Mouse (Mus musculus) embryonic facial prominence, embryonic 13.5 days (tissue): ENCODE measurements around the gene Tle6. TPM values are rescaled to one million over a fixed set of nuclear protein-coding genes. Genes with fewer than 3 reads are reported as not detected.
A peak's percentile ranks its signal among the peaks of the same experiment; 100 is the strongest.

ENCODE experiments used
- ATAC-seq: fragments of 200-750 bp; cut with Nextera tagmentation; 2 replicates; pipeline ENCODE4 v1.8.0; 2017; ENCODE audit warnings: low read depth; ENCODE audit not compliant: insufficient number of reproducible peaks, insufficient read depth, low FRiP score, low TSS enrichment
- H3K27ac ChIP-seq: fragments of 300-500 bp; sonication (generic); 2 replicates; pipeline ENCODE4 v1.5.1; 2015; ENCODE audit warnings: moderate library complexity, mild to moderate bottlenecking, inconsistent platforms
- H3K27me3 ChIP-seq: fragments of 300-500 bp; sonication (generic); 2 replicates; pipeline ENCODE4 v1.6.1; 2015; ENCODE audit warnings: mild to moderate bottlenecking, inconsistent platforms
- H3K36me3 ChIP-seq: fragments of 300-500 bp; sonication (generic); 2 replicates; pipeline ENCODE4 v1.6.1; 2015; ENCODE audit warnings: mild to moderate bottlenecking, inconsistent platforms
- H3K4me1 ChIP-seq: fragments of 300-500 bp; sonication (generic); 2 replicates; pipeline ENCODE4 v1.6.1; 2015; ENCODE audit warnings: inconsistent platforms
- H3K4me2 ChIP-seq: fragments of 300-500 bp; sonication (generic); 2 replicates; pipeline ENCODE4 v1.6.1; 2015; ENCODE audit warnings: moderate library complexity, mild to moderate bottlenecking, inconsistent platforms
- H3K4me3 ChIP-seq: fragments of 300-500 bp; sonication (generic); 2 replicates; pipeline ENCODE4 v1.5.1; 2015; ENCODE audit warnings: mild to moderate bottlenecking, inconsistent platforms
- H3K9ac ChIP-seq: fragments of 300-500 bp; sonication (generic); 2 replicates; pipeline ENCODE4 v1.6.1; 2015; ENCODE audit warnings: mild to moderate bottlenecking, inconsistent platforms
- H3K9me3 ChIP-seq: fragments of 300-500 bp; sonication (generic); 2 replicates; pipeline ENCODE4 v1.6.1; 2016; ENCODE audit warnings: inconsistent platforms
- WGBS: fragments of 180-500 bp; shearing (Covaris S2); methylation state at CpG from one replicate; pipeline ENCODE4 v1.1.7; 2015; ENCODE audit warnings: mixed read lengths; 5-methylcytosine and 5-hydroxymethylcytosine counted together
- polyA plus RNA-seq: library from polyadenylated mRNA; unstranded; fragments of >200 nt; fragmentation: Nextera tagmentation; extraction: Ambion mirVana; gene quantifications from 2 replicates; pipeline ENCODE4 v1.2.1, GENCODE M21; 2015

Gene Tle6
- polyA plus RNA-seq, 1 experiment from 2014 or later, result 17.2 TPM

GRCm38 (mm10) chr10:81615486-81615885, 14.6 kb upstream of the Tle6 start:
- Histone ChIP-seq H3K4me1 (0 out of 2 replicates have a peak, but pooled peaks cover 8% of the 10 kb centered on the region), H3K9ac (no peak overlapping the region), H3K4me2 (no peak overlapping the region), H3K36me3 (peaks cover 2% of the 10 kb centered on the region; the same call in 1 of the 2 replicates), H3K9me3 (no peaks in the 10 kb centered on the region), H3K27ac (no peak overlapping the region), H3K4me3 (no peak overlapping the region), H3K27me3 (no peaks in the 10 kb centered on the region)
- WGBS, result 63% methylated on average over 6 of the region's 6 CpGs
- ATAC-seq, result no peak

- no peak overlapping the region for H3K4me3 ChIP-seq
- 58% methylated on average over 3 of the region's 3 CpGs for WGBS
- H3K9ac ChIP-seq, result no peak overlapping the region
- no peaks in the 10 kb centered on the region for H3K9me3 ChIP-seq
- H3K36me3 ChIP-seq, result peaks cover 11% of the 10 kb centered on the region
- 0 out of 2 replicates have a peak, but pooled peaks cover 8% of the 10 kb centered on the region for H3K4me1 ChIP-seq
- H3K27ac ChIP-seq, result no peak overlapping the region
- no peak overlapping the region for H3K4me2 ChIP-seq
- ATAC-seq, result no peak
- no peaks in the 10 kb centered on the region for H3K27me3 ChIP-seq
These were observed 11.9 kb upstream of the Tle6 start for GRCm38 (mm10) chr10:81612779-81613178.

- WGBS, result 93% methylated on average over 1 of the region's 1 CpGs
- H3K27me3 ChIP-seq, result no peaks in the 10 kb centered on the region
- no peaks in the 10 kb centered on the region for H3K9me3 ChIP-seq
- peaks cover 23% of the 10 kb centered on the region for H3K4me1 ChIP-seq
- H3K9ac ChIP-seq, result no peak overlapping the region
- ATAC-seq, result no peak
- H3K36me3 ChIP-seq, result peaks cover 11% of the 10 kb centered on the region
- H3K4me3 ChIP-seq, result no peak overlapping the region
- no peak overlapping the region for H3K27ac ChIP-seq
- no peak overlapping the region for H3K4me2 ChIP-seq
These were observed 7.4 kb upstream of the Tle6 start for GRCm38 (mm10) chr10:81608308-81608707.

GRCm38 (mm10) chr10:81605974-81606751, 5.3 kb upstream of the Tle6 start, which contains the start of gene BC025920:
TSS of gene BC025920 (plus strand) at chr10:81606270.
- H3K36me3 ChIP-seq, result peaks cover 11% of the 10 kb centered on the region
- no peaks in the 10 kb centered on the region for H3K9me3 ChIP-seq
- peak; percentile 81 for ATAC-seq
- peak within 1 kb of the TSS; percentile 60 for H3K4me3 ChIP-seq
- WGBS, result under 1% methylated on average over 39 of the region's 39 CpGs
- H3K4me2 ChIP-seq, result peak within 1 kb of the TSS; percentile 84
- H3K4me1 ChIP-seq, result peaks cover 37% of the 10 kb centered on the region
- H3K27ac ChIP-seq, result peak within 1 kb of the TSS; percentile 93
- no peaks in the 10 kb centered on the region for H3K27me3 ChIP-seq
- H3K9ac ChIP-seq, result peak within 1 kb of the TSS; percentile 74

GRCm38 (mm10) chr10:81605666-81605973, 4.7 kb upstream of the Tle6 start:
- peak overlapping the region; percentile 84 for H3K4me2 ChIP-seq
- peak overlapping the region; percentile 67 for H3K9ac ChIP-seq
- H3K27me3 ChIP-seq, result no peaks in the 10 kb centered on the region
- ATAC-seq, result no peak
- H3K27ac ChIP-seq, result peak overlapping the region; percentile 93
- peaks cover 42% of the 10 kb centered on the region for H3K4me1 ChIP-seq
- WGBS, result 3% methylated on average over 14 of the region's 14 CpGs
- no peaks in the 10 kb centered on the region for H3K9me3 ChIP-seq
- H3K36me3 ChIP-seq, result peaks cover 11% of the 10 kb centered on the region
- peak overlapping the region; percentile 60 for H3K4me3 ChIP-seq

GRCm38 (mm10) chr10:81604968-81605665, 4.2 kb upstream of the Tle6 start:
- H3K36me3 ChIP-seq, result peaks cover 11% of the 10 kb centered on the region
- peak overlapping the region; percentile 84 for H3K4me2 ChIP-seq
- no peaks in the 10 kb centered on the region for H3K27me3 ChIP-seq
- peak overlapping the region; percentile 67 for H3K9ac ChIP-seq
- H3K27ac ChIP-seq, result peak overlapping the region; percentile 93
- WGBS, result 19% methylated on average over 29 of the region's 29 CpGs
- no peak for ATAC-seq
- H3K9me3 ChIP-seq, result no peaks in the 10 kb centered on the region
- H3K4me1 ChIP-seq, result peaks cover 46% of the 10 kb centered on the region
- peak overlapping the region; percentile 60 for H3K4me3 ChIP-seq

- Histone ChIP-seq H3K9me3 (no peaks in the 10 kb centered on the region), H3K27ac (no peak overlapping the region), H3K36me3 (peaks cover 9% of the 10 kb centered on the region), H3K4me3 (no peak overlapping the region), H3K27me3 (no peaks in the 10 kb centered on the region), H3K4me1 (peaks cover 47% of the 10 kb centered on the region), H3K9ac (peak overlapping the region; percentile 23; the same call in 1 of the 2 replicates), H3K4me2 (peak overlapping the region; percentile 84)
- ATAC-seq, result no peak
- WGBS, result 73% methylated on average over 12 of the region's 12 CpGs
These were observed 3.4 kb upstream of the Tle6 start for GRCm38 (mm10) chr10:81604019-81604967.

GRCm38 (mm10) chr10:81602741-81603151, 1.9 kb upstream of the Tle6 start:
- H3K4me3 ChIP-seq, result no peak overlapping the region
- ATAC-seq, result no peak
- H3K36me3 ChIP-seq, result no peaks in the 10 kb centered on the region
- H3K9ac ChIP-seq, result no peak overlapping the region
- H3K27me3 ChIP-seq, result no peaks in the 10 kb centered on the region
- H3K4me1 ChIP-seq, result peaks cover 57% of the 10 kb centered on the region
- no peak overlapping the region for H3K4me2 ChIP-seq
- 13% methylated on average over 4 of the region's 4 CpGs for WGBS
- no peaks in the 10 kb centered on the region for H3K9me3 ChIP-seq
- 0 out of 2 replicates have a peak overlapping the region, but pooled peaks have one; percentile 33 for H3K27ac ChIP-seq

GRCm38 (mm10) chr10:81601396-81601905, 578 bp upstream of the Tle6 start:
- H3K9me3 ChIP-seq, result no peaks in the 10 kb centered on the region
- peak overlapping the region; percentile 81 for H3K27ac ChIP-seq
- H3K9ac ChIP-seq, result peak overlapping the region; percentile 47; the same call in 1 of the 2 replicates
- no peaks in the 10 kb centered on the region for H3K36me3 ChIP-seq
- H3K27me3 ChIP-seq, result no peaks in the 10 kb centered on the region
- 0 out of 2 replicates have a peak overlapping the region, but pooled peaks have one; percentile 35 for H3K4me3 ChIP-seq
- H3K4me1 ChIP-seq, result peaks cover 64% of the 10 kb centered on the region
- no peak for ATAC-seq
- 13% methylated on average over 7 of the region's 7 CpGs for WGBS
- peak overlapping the region; percentile 61 for H3K4me2 ChIP-seq

- H3K27ac ChIP-seq, result peak overlapping the region; percentile 81
- no peak overlapping the region for H3K9ac ChIP-seq
- H3K4me1 ChIP-seq, result peaks cover 70% of the 10 kb centered on the region
- H3K9me3 ChIP-seq, result no peaks in the 10 kb centered on the region
- peak overlapping the region; percentile 61; the same call in 1 of the 2 replicates for H3K4me2 ChIP-seq
- H3K4me3 ChIP-seq, result no peak overlapping the region
- no peak for ATAC-seq
- H3K36me3 ChIP-seq, result no peaks in the 10 kb centered on the region
- 0 out of 2 replicates have a peak, but pooled peaks cover 4% of the 10 kb centered on the region for H3K27me3 ChIP-seq
- 42% methylated on average over 10 of the region's 10 CpGs for WGBS
These were observed 777 bp downstream of the Tle6 start for GRCm38 (mm10) chr10:81600096-81600495.

GRCm38 (mm10) chr10:81599630-81600029, 1.2 kb downstream of the Tle6 start:
- 64% methylated on average over 5 of the region's 5 CpGs for WGBS
- H3K4me1 ChIP-seq, result peaks cover 69% of the 10 kb centered on the region
- no peak overlapping the region for H3K4me2 ChIP-seq
- no peak for ATAC-seq
- H3K36me3 ChIP-seq, result no peaks in the 10 kb centered on the region
- no peak overlapping the region for H3K27ac ChIP-seq
- no peaks in the 10 kb centered on the region for H3K9me3 ChIP-seq
- H3K4me3 ChIP-seq, result no peak overlapping the region
- H3K27me3 ChIP-seq, result 0 out of 2 replicates have a peak, but pooled peaks cover 9% of the 10 kb centered on the region
- no peak overlapping the region for H3K9ac ChIP-seq
